Mouse (Mus musculus) liver, embryonic 14.5 days (tissue): Measurements from ENCODE around the gene Adamtsl4. TPM values are rescaled to one million over a fixed set of nuclear protein-coding genes. Genes with fewer than 3 reads are reported as not detected.

ENCODE experiments used
- ATAC-seq: fragments of 200-750 bp; cut with Nextera tagmentation; 2 replicates; pipeline ENCODE4 v1.8.0; 2017; ENCODE audit warnings: moderate number of reproducible peaks, mild to moderate bottlenecking, moderate library complexity; ENCODE audit not compliant: insufficient read depth
- DNase-seq, 3 experiments: peaks; one replicate each; pipeline ENCODE4 v3.0.0-alpha.2; 2012 to 2013; ENCODE audit warnings: low read depth in 3 of 3, low spot score in 3 of 3
- H3K27ac ChIP-seq: fragments of 300-500 bp; sonication (generic); 2 replicates; pipeline ENCODE4 v1.5.1; 2014; ENCODE audit warnings: moderate library complexity, mild to moderate bottlenecking, control low read depth, inconsistent platforms
- H3K27me3 ChIP-seq: fragments of 300-500 bp; sonication (generic); 2 replicates; pipeline ENCODE4 v1.6.1; 2014; ENCODE audit warnings: mild to moderate bottlenecking, low read length, moderate library complexity; ENCODE audit not compliant: control insufficient read depth, insufficient read depth
- H3K36me3 ChIP-seq: fragments of 300-500 bp; sonication (generic); replicated peaks from 2 replicates; pipeline ENCODE4 v1.6.1; 2014; ENCODE audit warnings: low read depth; ENCODE audit not compliant: control insufficient read depth, insufficient read depth
- H3K4me1 ChIP-seq, 2 experiments: fragments of 200-500 bp in 1 of 2; fragments of 300-500 bp in 1 of 2; sonication (generic) in 1 of 2; replicated peaks; 2 replicates each; pipeline ENCODE4 v1.6.1; 2012 to 2014; ENCODE audit warnings: antibody characterized with exemption in 1 of 2, inconsistent platforms in 1 of 2, low read length in 1 of 2; ENCODE audit not compliant: control insufficient read depth in 2 of 2, insufficient read depth in 2 of 2
- H3K4me2 ChIP-seq: fragments of 300-500 bp; sonication (generic); 2 replicates; pipeline ENCODE4 v1.6.1; 2014; ENCODE audit warnings: low read depth, mild to moderate bottlenecking, control low read depth, moderate library complexity
- H3K4me3 ChIP-seq, 2 experiments: fragments of 200-500 bp in 1 of 2; fragments of 300-500 bp in 1 of 2; sonication (generic) in 1 of 2; 2 replicates each; pipeline ENCODE4 v1.5.1; 2012 to 2014; ENCODE audit warnings: low read depth in 2 of 2, low read length in 2 of 2, mild to moderate bottlenecking in 2 of 2, control low read depth in 1 of 2, inconsistent platforms in 1 of 2, moderate library complexity in 1 of 2; ENCODE audit not compliant: insufficient read depth in 1 of 2
- H3K9ac ChIP-seq: fragments of 300-500 bp; sonication (generic); replicated peaks from 2 replicates; pipeline ENCODE4 v1.6.1; 2014; ENCODE audit warnings: mild to moderate bottlenecking, control low read depth, moderate library complexity
- H3K9me3 ChIP-seq: fragments of 300-500 bp; sonication (generic); 2 replicates; pipeline ENCODE4 v1.6.1; 2016; ENCODE audit warnings: low read length, mixed read lengths; ENCODE audit not compliant: control insufficient read depth
- CTCF ChIP-seq: IDR thresholded peaks from 2 replicates; pipeline ENCODE4 v1.5.1; 2016; ENCODE audit warnings: antibody characterized with exemption, low read depth, control low read depth
- EP300 ChIP-seq: IDR thresholded peaks from 2 replicates; pipeline ENCODE4 v1.6.1; 2016; ENCODE audit warnings: antibody characterized with exemption, low read depth
- WGBS: fragments of 180-500 bp; shearing (Covaris S2); extraction: QIAGEN DNeasy Blood & Tissue Kit; methylation state at CpG from one replicate; pipeline ENCODE4 v1.1.7; 2014; ENCODE audit not compliant: insufficient replicate concordance; 5-methylcytosine and 5-hydroxymethylcytosine counted together
- polyA plus RNA-seq, 2 experiments: library from polyadenylated mRNA; depleted of rRNA in 1 of 2; stranded (reverse) in 1 of 2; unstranded in 1 of 2; fragments of >200 nt; fragmentation: Nextera tagmentation in 1 of 2; extraction: Ambion mirVana in 1 of 2; gene quantifications; 2 replicates each; pipeline versions ENCODE4 v1.2.1 to v1.2.3; 2012 to 2014

Adamtsl4 gene
- polyA plus RNA-seq, 2 experiments = 0.12 to 0.17 TPM

DNA sequence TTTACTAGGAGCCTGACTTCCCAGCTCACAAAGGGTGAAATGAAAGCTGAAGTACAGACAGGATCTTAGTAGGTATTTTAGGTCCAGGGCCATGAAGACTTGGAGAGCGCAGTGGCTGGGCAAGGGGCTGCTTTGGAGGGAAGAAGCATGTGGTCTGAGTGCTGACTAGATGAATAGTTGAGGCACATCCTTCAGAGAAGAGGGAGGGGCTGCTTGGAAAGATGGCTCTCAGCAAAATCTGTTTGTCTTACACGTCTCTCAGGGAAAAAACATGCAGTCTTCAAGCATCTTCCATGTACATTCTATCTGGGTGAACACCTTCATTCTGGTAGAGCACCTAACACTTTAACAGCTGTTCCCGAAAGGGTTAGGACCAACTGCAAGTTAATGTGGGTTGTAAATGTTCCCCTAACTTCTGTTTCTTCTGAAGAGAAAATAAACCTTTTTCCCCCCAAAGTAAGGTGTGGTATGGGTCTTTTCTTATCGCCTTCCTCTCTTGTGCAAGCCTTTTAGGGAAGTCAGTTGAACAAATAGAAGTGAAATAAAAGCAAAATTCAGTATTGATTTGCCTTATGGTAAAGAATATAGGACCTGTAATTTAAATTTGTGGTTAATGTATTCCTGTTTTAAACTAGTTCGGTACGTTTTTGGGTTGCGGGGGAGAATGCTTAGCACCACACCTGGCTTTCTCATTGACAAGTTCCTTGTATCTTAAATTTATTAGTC, 24.8 kb downstream of the Adamtsl4 start:
- Histone ChIP-seq H3K4me3 (peak overlapping the region in 1 of 2 experiments; percentile 13; a peak in 1 of 4 replicates), H3K9ac (peak overlapping the region; percentile 11), H3K9me3 (no peaks in the 10 kb centered on the region), H3K36me3 (peaks cover 54% of the 10 kb centered on the region), H3K27me3 (no peaks in the 10 kb centered on the region), H3K4me2 (peak overlapping the region; percentile 98), H3K4me1 (peaks cover 63 to 67% of the 10 kb centered on the region in 2 experiments), H3K27ac (peak overlapping the region; percentile 77)
- WGBS = 72% methylated on average over 7 of the region's 7 CpGs
- ATAC-seq (no peak), DNase-seq (no peak)
- no peak for TF ChIP-seq CTCF
- TF ChIP-seq EP300 = no peak

DNA sequence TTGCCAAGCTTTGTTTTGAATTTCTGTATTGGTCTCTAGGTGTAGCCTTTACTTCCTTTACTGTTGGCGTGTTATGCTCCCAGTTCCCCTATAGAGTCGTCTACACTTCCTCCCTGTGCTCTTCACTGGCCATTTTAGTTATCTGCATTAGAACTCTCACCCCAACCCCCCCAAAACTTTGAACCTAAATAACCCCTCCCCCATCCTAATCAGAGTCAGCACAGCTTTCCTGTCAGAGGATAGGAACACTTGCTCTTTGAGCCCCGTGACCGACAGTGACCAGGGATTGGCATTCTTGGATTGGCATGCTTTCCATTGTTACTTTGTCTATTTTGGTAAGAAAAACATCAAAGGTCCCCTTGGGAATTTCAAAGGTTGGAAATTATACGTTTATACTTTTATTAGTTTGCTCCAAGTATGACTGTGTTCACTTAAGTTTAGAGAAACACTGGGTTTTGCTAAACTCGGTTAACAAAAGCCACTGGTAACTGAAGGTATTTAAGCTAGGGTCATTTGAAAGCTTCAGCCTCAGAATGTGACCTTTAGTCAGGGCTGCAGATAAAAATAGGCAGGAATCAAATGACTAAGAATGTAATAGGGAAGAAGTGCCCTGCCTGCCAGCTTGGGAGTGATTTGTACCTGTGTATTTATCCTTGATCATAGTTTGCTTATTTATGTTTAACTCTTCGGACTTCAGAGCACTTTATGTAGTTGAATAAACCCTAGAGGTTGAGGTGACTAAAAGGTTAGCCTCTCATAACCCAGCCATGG, 25.6 kb downstream of the Adamtsl4 start:
- Histone ChIP-seq H3K4me1 (peaks cover 64 to 65% of the 10 kb centered on the region in 2 experiments), H3K27ac (peak overlapping the region; percentile 51)
- TF ChIP-seq EP300 (peak; percentile 36), CTCF (no peak)

GRCm38 (mm10) chr3:95660788-95661478, 26.8 kb downstream of the Adamtsl4 start:
- peaks cover 54% of the 10 kb centered on the region for H3K36me3 ChIP-seq

More for the DNA sequence above, 25.6 kb downstream of the Adamtsl4 start:
- DNase-seq (peak in 1 of 3 experiments; percentile 58), ATAC-seq (no peak)
- Histone ChIP-seq H3K36me3 (peaks cover 54% of the 10 kb centered on the region), H3K4me2 (peak overlapping the region; percentile 98), H3K9ac (peak overlapping the region; percentile 54), H3K4me3 (peak overlapping the region; percentile 8 to 93; a peak in 3 of 4 replicates), H3K9me3 (no peaks in the 10 kb centered on the region), H3K27me3 (no peaks in the 10 kb centered on the region)
- 21% methylated on average over 7 of the region's 7 CpGs for WGBS

DNA sequence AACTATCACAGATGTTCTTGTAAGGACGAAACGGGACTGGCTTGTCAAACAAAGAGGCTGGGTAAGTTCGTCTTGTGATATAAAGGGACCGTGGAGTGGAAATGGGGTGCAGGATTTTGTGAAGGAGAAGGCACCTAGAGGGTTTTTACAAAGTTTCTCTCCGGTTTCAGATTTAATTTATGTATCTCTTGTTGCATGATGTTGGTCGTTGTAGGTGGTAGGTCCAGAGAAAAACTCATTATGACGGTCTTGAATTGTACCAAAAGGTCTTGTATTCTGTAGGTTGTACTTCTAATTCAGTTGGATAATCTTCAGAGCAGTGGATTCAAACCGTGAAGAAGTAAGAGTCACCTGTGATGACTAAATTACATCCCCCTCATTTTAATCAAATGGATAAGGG, 27.8 kb downstream of the Adamtsl4 start:
- H3K27ac ChIP-seq = peak overlapping the region; percentile 89
- TF ChIP-seq CTCF (no peak), EP300 (no peak)
- H3K9ac ChIP-seq = peak overlapping the region; percentile 84
- 2% methylated on average over 8 of the region's 8 CpGs for WGBS
- peaks cover 52% of the 10 kb centered on the region for H3K36me3 ChIP-seq
- ATAC-seq (no peak), DNase-seq (no peak)
- peaks cover 43 to 44% of the 10 kb centered on the region in 2 experiments for H3K4me1 ChIP-seq
- H3K4me3 ChIP-seq = peak overlapping the region; percentile 79 to 93
- peak overlapping the region; percentile 98 for H3K4me2 ChIP-seq
- H3K9me3 ChIP-seq = no peaks in the 10 kb centered on the region
- no peaks in the 10 kb centered on the region for H3K27me3 ChIP-seq

More at GRCm38 (mm10) chr3:95660788-95661478, 26.8 kb downstream of the Adamtsl4 start:
- peak overlapping the region; percentile 79 to 93 for H3K4me3 ChIP-seq
- H3K9me3 ChIP-seq = no peaks in the 10 kb centered on the region
- TF ChIP-seq CTCF (no peak), EP300 (no peak)
- H3K9ac ChIP-seq = peak overlapping the region; percentile 84
- H3K4me1 ChIP-seq = peaks cover 52 to 54% of the 10 kb centered on the region in 2 experiments
- peak overlapping the region; percentile 89 for H3K27ac ChIP-seq
- WGBS = 27% methylated on average over 2 of the region's 2 CpGs
- DNase-seq (no peak), ATAC-seq (no peak)
- H3K27me3 ChIP-seq = no peaks in the 10 kb centered on the region
- H3K4me2 ChIP-seq = peak overlapping the region; percentile 98
